Mouse (Mus musculus) liver, embryonic 14.5 days (tissue): ENCODE measurements at regions not wholly inside any gene's neighbourhood (a gene's known extent, or its start where the extent isn't known, plus 50 kb on each side); places are given as distances from the start of the nearest gene placed in this dataset.

ENCODE experiments used
- ATAC-seq: fragments of 200-750 bp; cut with Nextera tagmentation; 2 replicates; pipeline ENCODE4 v1.8.0; 2017; ENCODE audit warnings: moderate number of reproducible peaks, mild to moderate bottlenecking, moderate library complexity; ENCODE audit not compliant: insufficient read depth
- DNase-seq, 3 experiments: peaks; one replicate each; pipeline ENCODE4 v3.0.0-alpha.2; 2012 to 2013; ENCODE audit warnings: low read depth in 3 of 3, low spot score in 3 of 3
- H3K27ac ChIP-seq: fragments of 300-500 bp; sonication (generic); 2 replicates; pipeline ENCODE4 v1.5.1; 2014; ENCODE audit warnings: moderate library complexity, mild to moderate bottlenecking, control low read depth, inconsistent platforms
- H3K27me3 ChIP-seq: fragments of 300-500 bp; sonication (generic); 2 replicates; pipeline ENCODE4 v1.6.1; 2014; ENCODE audit warnings: mild to moderate bottlenecking, low read length, moderate library complexity; ENCODE audit not compliant: control insufficient read depth, insufficient read depth
- H3K36me3 ChIP-seq: fragments of 300-500 bp; sonication (generic); replicated peaks from 2 replicates; pipeline ENCODE4 v1.6.1; 2014; ENCODE audit warnings: low read depth; ENCODE audit not compliant: control insufficient read depth, insufficient read depth
- H3K4me1 ChIP-seq, 2 experiments: fragments of 200-500 bp in 1 of 2; fragments of 300-500 bp in 1 of 2; sonication (generic) in 1 of 2; replicated peaks; 2 replicates each; pipeline ENCODE4 v1.6.1; 2012 to 2014; ENCODE audit warnings: antibody characterized with exemption in 1 of 2, inconsistent platforms in 1 of 2, low read length in 1 of 2; ENCODE audit not compliant: control insufficient read depth in 2 of 2, insufficient read depth in 2 of 2
- H3K4me2 ChIP-seq: fragments of 300-500 bp; sonication (generic); 2 replicates; pipeline ENCODE4 v1.6.1; 2014; ENCODE audit warnings: low read depth, mild to moderate bottlenecking, control low read depth, moderate library complexity
- H3K4me3 ChIP-seq, 2 experiments: fragments of 200-500 bp in 1 of 2; fragments of 300-500 bp in 1 of 2; sonication (generic) in 1 of 2; 2 replicates each; pipeline ENCODE4 v1.5.1; 2012 to 2014; ENCODE audit warnings: low read depth in 2 of 2, low read length in 2 of 2, mild to moderate bottlenecking in 2 of 2, control low read depth in 1 of 2, inconsistent platforms in 1 of 2, moderate library complexity in 1 of 2; ENCODE audit not compliant: insufficient read depth in 1 of 2
- H3K9ac ChIP-seq: fragments of 300-500 bp; sonication (generic); replicated peaks from 2 replicates; pipeline ENCODE4 v1.6.1; 2014; ENCODE audit warnings: mild to moderate bottlenecking, control low read depth, moderate library complexity
- H3K9me3 ChIP-seq: fragments of 300-500 bp; sonication (generic); 2 replicates; pipeline ENCODE4 v1.6.1; 2016; ENCODE audit warnings: low read length, mixed read lengths; ENCODE audit not compliant: control insufficient read depth
- CTCF ChIP-seq: IDR thresholded peaks from 2 replicates; pipeline ENCODE4 v1.5.1; 2016; ENCODE audit warnings: antibody characterized with exemption, low read depth, control low read depth
- EP300 ChIP-seq: IDR thresholded peaks from 2 replicates; pipeline ENCODE4 v1.6.1; 2016; ENCODE audit warnings: antibody characterized with exemption, low read depth
- WGBS: fragments of 180-500 bp; shearing (Covaris S2); extraction: QIAGEN DNeasy Blood & Tissue Kit; methylation state at CpG from one replicate; pipeline ENCODE4 v1.1.7; 2014; ENCODE audit not compliant: insufficient replicate concordance; 5-methylcytosine and 5-hydroxymethylcytosine counted together

DNA sequence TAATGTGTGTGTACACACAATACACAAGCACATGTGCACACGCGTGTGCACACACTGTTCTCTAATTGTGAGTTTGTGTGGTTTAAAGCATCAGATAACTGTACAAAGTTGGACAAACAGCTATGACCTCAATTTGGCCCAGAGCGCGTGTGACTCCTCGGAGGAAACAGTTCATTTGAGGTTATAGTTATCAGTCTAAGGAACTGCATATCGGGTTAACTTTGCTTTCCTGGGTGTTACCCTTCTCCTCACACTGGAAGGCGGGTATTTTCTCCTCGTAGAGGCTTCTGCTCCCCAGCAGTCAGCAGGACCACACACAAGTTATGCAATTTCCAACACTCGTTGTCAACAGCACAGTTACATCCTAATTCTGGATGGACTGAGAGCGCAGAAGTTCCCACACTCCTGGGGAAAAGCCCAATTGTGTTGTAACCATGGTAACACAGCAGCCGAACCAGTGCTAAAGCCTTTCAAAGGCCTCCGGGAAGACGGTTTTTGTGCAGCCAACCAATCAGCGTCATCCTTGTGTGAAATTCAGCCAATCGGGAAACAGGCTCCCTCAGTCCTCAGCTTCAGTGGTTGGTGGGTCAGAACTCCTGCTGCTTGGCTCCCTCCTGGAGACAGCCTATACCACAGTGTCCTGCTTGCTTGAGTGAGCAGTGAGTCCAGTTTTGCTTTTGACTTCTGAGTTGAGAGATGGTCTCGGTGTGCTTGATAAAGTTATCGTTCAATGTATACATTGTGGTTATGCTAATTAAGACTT, 198.6 kb upstream of the Hs6st1 start:
- H3K4me1 ChIP-seq = peaks cover 0 to 12% of the 10 kb centered on the region in 2 experiments; a peak in 2 of 4 replicates
- H3K9ac ChIP-seq = no peak overlapping the region
- H3K4me2 ChIP-seq = no peak overlapping the region
- no peak overlapping the region for H3K4me3 ChIP-seq
- 24% methylated on average over 17 of the region's 17 CpGs for WGBS
- ATAC-seq (peak; percentile 28; the same call in 1 of the 2 replicates), DNase-seq (peak in 1 of 3 experiments; percentile 12)
- H3K27ac ChIP-seq = no peak overlapping the region
- TF ChIP-seq CTCF (no peak), EP300 (no peak)
- H3K9me3 ChIP-seq = no peaks in the 10 kb centered on the region
- H3K27me3 ChIP-seq = no peaks in the 10 kb centered on the region
- no peaks in the 10 kb centered on the region for H3K36me3 ChIP-seq

DNA sequence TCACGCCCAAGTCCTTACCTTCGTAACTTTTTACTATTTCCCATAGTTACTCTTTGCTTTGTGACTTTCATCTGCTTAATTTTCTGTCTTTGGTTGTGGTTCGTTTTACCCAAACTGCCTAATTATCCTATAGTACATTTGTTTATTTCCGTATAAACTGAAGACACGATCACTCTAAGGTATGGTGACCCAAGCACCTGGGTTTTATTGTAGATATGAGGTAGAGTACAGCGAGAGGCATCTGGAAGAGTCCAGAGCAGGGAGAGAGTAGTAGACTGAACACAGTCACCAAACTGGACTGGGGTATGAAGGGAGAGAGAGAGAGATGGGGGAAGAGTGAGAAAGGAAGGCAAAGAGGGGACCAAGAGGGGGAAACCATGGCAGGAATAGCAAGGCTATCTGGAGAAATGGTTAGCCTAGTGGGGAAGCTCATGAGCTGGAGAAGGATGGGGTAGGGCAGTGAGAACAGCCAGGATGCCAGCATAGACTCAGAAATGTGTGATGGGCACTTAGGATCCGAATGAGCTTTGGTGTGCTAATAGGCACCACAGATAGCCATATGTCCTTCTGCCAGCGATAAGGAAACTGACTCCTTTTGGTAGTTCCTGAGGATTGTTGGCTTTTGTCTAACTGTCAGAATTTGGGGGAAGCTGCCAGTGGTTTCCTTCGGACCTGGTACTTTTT, 197.9 kb upstream of the Hs6st1 start:
- H3K9me3 ChIP-seq = no peaks in the 10 kb centered on the region
- ATAC-seq = no peak
- no peaks in the 10 kb centered on the region for H3K36me3 ChIP-seq
- H3K27ac ChIP-seq = no peak overlapping the region
- no peak overlapping the region for H3K4me3 ChIP-seq
- WGBS = 59% methylated on average over 9 of the region's 9 CpGs
- H3K4me2 ChIP-seq = no peak overlapping the region
- no peak overlapping the region for H3K9ac ChIP-seq
- DNase-seq = no peak
- peaks cover 0 to 12% of the 10 kb centered on the region in 2 experiments; a peak in 2 of 4 replicates for H3K4me1 ChIP-seq
- H3K27me3 ChIP-seq = no peaks in the 10 kb centered on the region
- TF ChIP-seq EP300 (no peak), CTCF (no peak)

DNA sequence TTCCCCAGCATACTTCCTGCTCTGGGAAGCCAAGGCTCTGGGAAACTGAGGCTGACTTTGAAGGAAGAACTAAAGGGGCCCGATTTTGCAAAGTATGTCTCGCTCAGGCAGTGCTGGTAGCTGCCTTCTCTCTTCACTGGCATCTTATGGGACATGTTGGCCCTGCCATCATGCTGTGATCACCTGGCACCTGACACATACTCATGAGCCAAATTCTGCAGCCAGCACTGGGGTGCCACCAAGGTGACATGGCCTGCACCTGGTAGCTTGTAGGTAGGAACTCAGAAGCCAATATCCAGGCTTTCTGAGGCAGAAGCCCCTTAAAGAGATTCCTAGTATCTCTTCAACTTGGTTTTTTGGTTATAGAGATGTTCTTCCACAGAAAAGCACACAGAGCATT, 195.2 kb upstream of the Hs6st1 start:
- DNase-seq = no peak
- 68% methylated on average over 2 of the region's 2 CpGs for WGBS
- no peak overlapping the region for H3K4me3 ChIP-seq
- no peak overlapping the region for H3K4me2 ChIP-seq
- no peaks in the 10 kb centered on the region for H3K27me3 ChIP-seq
- H3K9ac ChIP-seq = no peak overlapping the region
- no peak overlapping the region for H3K27ac ChIP-seq
- no peak for TF ChIP-seq EP300
- no peak for TF ChIP-seq CTCF
- ATAC-seq = no peak
- H3K9me3 ChIP-seq = no peaks in the 10 kb centered on the region
- no peaks in the 10 kb centered on the region for H3K36me3 ChIP-seq
- peaks cover 0 to 14% of the 10 kb centered on the region in 2 experiments; a peak in 2 of 4 replicates for H3K4me1 ChIP-seq

DNA sequence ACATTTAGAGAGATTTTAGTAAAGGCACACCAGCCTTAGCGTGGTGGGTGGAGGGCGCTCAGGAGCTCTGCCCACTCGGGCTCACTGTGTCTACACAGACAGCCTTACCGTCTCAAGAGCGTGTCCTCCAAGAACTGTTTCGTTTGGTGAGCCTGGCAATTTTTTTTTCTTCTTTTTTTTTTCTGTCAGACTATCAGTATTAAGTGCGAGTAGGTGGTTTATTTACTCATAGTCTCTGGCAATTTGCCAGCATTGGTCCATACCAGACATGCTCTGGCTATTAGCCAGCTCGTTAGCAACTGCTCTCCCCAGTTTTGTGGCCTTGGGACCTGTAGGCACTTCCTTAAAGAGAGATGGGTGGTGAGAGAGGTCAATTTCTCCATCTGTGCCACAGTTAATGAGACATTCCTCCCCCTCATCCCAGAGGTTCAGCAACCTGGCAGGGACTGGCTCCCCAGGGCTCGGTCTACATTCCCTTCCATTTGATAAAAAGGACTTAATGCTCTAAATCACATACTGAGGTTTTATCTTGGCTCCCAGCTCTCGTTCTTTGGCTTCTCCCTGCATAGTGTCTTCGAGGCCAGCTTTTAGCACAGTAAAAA, 192.9 kb upstream of the Hs6st1 start:
- H3K36me3 ChIP-seq = no peaks in the 10 kb centered on the region
- H3K4me3 ChIP-seq = no peak overlapping the region
- H3K27ac ChIP-seq = no peak overlapping the region
- no peaks in the 10 kb centered on the region for H3K9me3 ChIP-seq
- TF ChIP-seq EP300 = no peak
- TF ChIP-seq CTCF = no peak
- H3K9ac ChIP-seq = no peak overlapping the region
- H3K4me1 ChIP-seq = 0 out of 4 replicates have a peak, but pooled peaks cover 0 to 7% of the 10 kb centered on the region in 2 experiments
- no peak overlapping the region for H3K4me2 ChIP-seq
- WGBS = 56% methylated on average over 11 of the region's 11 CpGs
- ATAC-seq (no peak), DNase-seq (no peak)
- H3K27me3 ChIP-seq = no peaks in the 10 kb centered on the region

DNA sequence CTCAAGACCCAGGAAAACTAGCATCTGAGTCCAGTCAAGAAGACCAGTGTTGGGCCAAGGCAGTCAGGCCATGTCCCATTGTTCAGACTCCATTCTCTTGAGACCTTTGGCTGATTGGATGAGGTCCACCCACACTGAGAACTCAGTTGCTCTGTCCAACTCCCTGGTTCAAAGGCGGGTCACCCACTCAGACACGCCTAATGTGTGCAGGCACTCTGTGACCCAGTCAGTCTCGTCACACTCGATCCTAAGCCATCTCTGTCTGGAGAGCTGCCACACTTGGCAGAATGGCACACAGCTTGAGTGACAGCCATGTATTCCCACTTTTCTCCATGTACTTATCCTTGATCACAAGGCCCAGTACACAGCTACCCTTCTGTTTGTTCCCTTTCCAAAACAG, 189.8 kb upstream of the Hs6st1 start:
- no peak overlapping the region for H3K4me3 ChIP-seq
- no peak overlapping the region for H3K9ac ChIP-seq
- no peaks in the 10 kb centered on the region for H3K9me3 ChIP-seq
- no peaks in the 10 kb centered on the region for H3K36me3 ChIP-seq
- 72% methylated on average over 4 of the region's 4 CpGs for WGBS
- TF ChIP-seq EP300 (no peak), CTCF (no peak)
- H3K4me2 ChIP-seq = no peak overlapping the region
- H3K27ac ChIP-seq = no peak overlapping the region
- ATAC-seq = no peak
- H3K27me3 ChIP-seq = no peaks in the 10 kb centered on the region
- H3K4me1 ChIP-seq = 0 out of 4 replicates have a peak, but pooled peaks cover 0 to 2% of the 10 kb centered on the region in 2 experiments
- DNase-seq = no peak
